Mouse (Mus musculus): Measurements from ENCODE around the gene Misp. TPM values are rescaled to one million over a fixed set of nuclear protein-coding genes. Genes with fewer than 3 reads are reported as not detected.

Misp gene
- polyA plus RNA-seq, 1 experiment from 2014 or later = 0.59 TPM

DNA sequence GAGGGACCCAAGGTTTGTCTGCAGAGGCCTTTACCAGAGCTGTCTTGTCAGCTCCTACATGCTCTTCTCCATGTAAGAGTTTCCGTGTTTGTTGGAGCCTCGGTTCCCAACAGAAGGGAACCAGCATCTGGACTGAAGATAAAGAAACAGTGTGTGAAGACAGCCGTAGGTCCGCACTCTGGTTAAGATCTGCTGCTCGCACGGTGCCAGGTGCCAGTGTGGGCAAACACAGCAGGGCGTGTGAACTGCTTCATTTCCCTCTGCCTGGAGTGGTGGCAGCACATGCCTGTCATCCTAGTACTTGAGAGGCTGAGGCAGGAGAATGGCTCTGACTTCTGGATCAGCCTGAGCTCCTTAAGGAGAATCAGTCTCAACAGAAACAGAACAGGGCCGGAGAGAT lies 51.1 kb downstream of the Misp start:
- H3K27me3 ChIP-seq (replicated peaks; ENCODE audit: control insufficient read depth, insufficient read depth, low read length) = no peaks in the 10 kb centered on the region
- H3K4me2 ChIP-seq (ENCODE audit: low read length) = peak overlapping the region; percentile 96
- no peak for ATAC-seq
- H3K4me3 ChIP-seq (ENCODE audit: low read length) = peak overlapping the region; percentile 65
- H3K36me3 ChIP-seq (ENCODE audit: control insufficient read depth, insufficient read depth, low read length) = peaks cover 3% of the 10 kb centered on the region; the same call in 1 of the 2 replicates
- H3K9me3 ChIP-seq (ENCODE audit: control insufficient read depth, low read length) = no peaks in the 10 kb centered on the region
- H3K27ac ChIP-seq (ENCODE audit: low read depth, low read length) = no peak overlapping the region
- 77% methylated on average over 8 of the region's 8 CpGs for WGBS
- H3K4me1 ChIP-seq (ENCODE audit: control insufficient read depth, insufficient read depth, low read depth, low read length) = peaks cover 29% of the 10 kb centered on the region
- no peak overlapping the region; the same call in 1 of the 2 replicates for H3K9ac ChIP-seq (ENCODE audit: low read depth, low read length)

DNA sequence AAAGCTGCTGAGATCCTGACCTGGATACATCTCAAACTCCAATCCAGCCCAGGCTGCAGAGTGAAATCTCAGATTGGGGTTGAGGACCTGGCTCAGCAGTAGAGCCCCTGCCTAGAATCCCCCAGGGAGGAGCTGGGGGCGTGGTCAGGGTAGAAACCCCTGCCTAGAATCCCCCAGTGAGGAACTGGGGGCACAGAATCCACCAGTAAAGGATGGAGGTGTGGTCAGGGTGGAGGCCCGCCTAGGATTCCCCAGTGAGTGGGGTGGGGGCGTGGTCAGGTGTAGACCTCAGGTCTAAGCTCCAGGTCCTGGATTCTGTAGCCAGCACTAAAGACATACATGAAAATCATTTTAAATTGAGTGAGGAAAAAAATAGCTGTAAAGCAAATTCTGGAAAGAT lies 52.1 kb downstream of the Misp start:
- peak overlapping the region; percentile 96 for H3K4me2 ChIP-seq (ENCODE audit: low read length)
- peaks cover 29% of the 10 kb centered on the region for H3K4me1 ChIP-seq (ENCODE audit: control insufficient read depth, insufficient read depth, low read depth, low read length)
- peak overlapping the region; percentile 65 for H3K4me3 ChIP-seq (ENCODE audit: low read length)
- H3K27ac ChIP-seq (ENCODE audit: low read depth, low read length) = peak overlapping the region; percentile 90
- 45% methylated on average over 3 of the region's 3 CpGs for WGBS
- H3K36me3 ChIP-seq (ENCODE audit: control insufficient read depth, insufficient read depth, low read length) = 0 out of 2 replicates have a peak, but pooled peaks cover 3% of the 10 kb centered on the region
- peak overlapping the region; percentile 74 for H3K9ac ChIP-seq (ENCODE audit: low read depth, low read length)
- H3K9me3 ChIP-seq (ENCODE audit: control insufficient read depth, low read length) = no peaks in the 10 kb centered on the region
- no peaks in the 10 kb centered on the region for H3K27me3 ChIP-seq (replicated peaks; ENCODE audit: control insufficient read depth, insufficient read depth, low read length)
- ATAC-seq = no peak

GRCm38 (mm10) chr10:79873313-79873712 lies 52.5 kb downstream of the Misp start:
- H3K4me3 ChIP-seq (ENCODE audit: low read length) = peak overlapping the region; percentile 65
- peak overlapping the region; percentile 90 for H3K27ac ChIP-seq (ENCODE audit: low read depth, low read length)
- no peak for ATAC-seq
- H3K4me2 ChIP-seq (ENCODE audit: low read length) = peak overlapping the region; percentile 96
- H3K36me3 ChIP-seq (ENCODE audit: control insufficient read depth, insufficient read depth, low read length) = 0 out of 2 replicates have a peak, but pooled peaks cover 3% of the 10 kb centered on the region
- H3K9me3 ChIP-seq (ENCODE audit: control insufficient read depth, low read length) = no peaks in the 10 kb centered on the region
- 5% methylated on average over 6 of the region's 6 CpGs for WGBS
- H3K27me3 ChIP-seq (replicated peaks; ENCODE audit: control insufficient read depth, insufficient read depth, low read length) = no peaks in the 10 kb centered on the region
- peaks cover 29% of the 10 kb centered on the region for H3K4me1 ChIP-seq (ENCODE audit: control insufficient read depth, insufficient read depth, low read depth, low read length)
- peak overlapping the region; percentile 74 for H3K9ac ChIP-seq (ENCODE audit: low read depth, low read length)

DNA sequence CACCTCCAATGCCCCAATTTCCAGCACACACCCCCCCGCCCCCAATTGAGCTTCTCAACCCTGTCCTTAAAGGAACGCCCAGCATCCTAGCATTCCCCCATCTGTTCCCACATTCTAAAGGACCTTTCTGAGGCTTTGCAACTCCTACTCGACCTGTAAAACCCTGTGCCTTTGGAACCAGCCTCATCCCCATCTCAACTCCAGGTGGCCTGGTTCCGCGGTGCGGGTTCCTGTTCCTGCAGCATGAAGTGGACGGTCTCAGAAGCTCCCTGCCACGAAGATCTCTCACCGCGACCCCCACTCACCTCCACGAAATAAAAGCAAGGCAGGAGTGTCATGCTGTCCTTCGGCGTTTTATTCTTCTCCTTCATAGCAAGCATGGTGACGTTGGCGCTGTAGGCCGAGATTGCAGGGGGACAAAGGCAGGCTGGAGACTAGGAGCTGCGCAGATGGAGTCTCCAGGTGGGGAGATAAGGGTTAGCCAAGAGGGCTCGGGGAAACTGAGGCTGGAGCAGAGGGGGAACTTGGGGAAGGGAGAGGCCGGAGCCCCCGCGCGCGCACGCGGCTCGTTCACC lies 53.0 kb downstream of the Misp start:
- Histone ChIP-seq H3K36me3 (ENCODE audit: control insufficient read depth, insufficient read depth, low read length) (0 out of 2 replicates have a peak, but pooled peaks cover 3% of the 10 kb centered on the region), H3K4me2 (ENCODE audit: low read length) (peak overlapping the region; percentile 96), H3K4me3 (ENCODE audit: low read length) (peak overlapping the region; percentile 65), H3K9me3 (ENCODE audit: control insufficient read depth, low read length) (no peaks in the 10 kb centered on the region), H3K27ac (ENCODE audit: low read depth, low read length) (peak overlapping the region; percentile 90), H3K4me1 (ENCODE audit: control insufficient read depth, insufficient read depth, low read depth, low read length) (peaks cover 29% of the 10 kb centered on the region), H3K9ac (ENCODE audit: low read depth, low read length) (peak overlapping the region; percentile 74), H3K27me3 (replicated peaks; ENCODE audit: control insufficient read depth, insufficient read depth, low read length) (no peaks in the 10 kb centered on the region)
- under 1% methylated on average over 18 of the region's 26 CpGs for WGBS
- ATAC-seq = peak; percentile 5; the same call in 1 of the 2 replicates

DNA sequence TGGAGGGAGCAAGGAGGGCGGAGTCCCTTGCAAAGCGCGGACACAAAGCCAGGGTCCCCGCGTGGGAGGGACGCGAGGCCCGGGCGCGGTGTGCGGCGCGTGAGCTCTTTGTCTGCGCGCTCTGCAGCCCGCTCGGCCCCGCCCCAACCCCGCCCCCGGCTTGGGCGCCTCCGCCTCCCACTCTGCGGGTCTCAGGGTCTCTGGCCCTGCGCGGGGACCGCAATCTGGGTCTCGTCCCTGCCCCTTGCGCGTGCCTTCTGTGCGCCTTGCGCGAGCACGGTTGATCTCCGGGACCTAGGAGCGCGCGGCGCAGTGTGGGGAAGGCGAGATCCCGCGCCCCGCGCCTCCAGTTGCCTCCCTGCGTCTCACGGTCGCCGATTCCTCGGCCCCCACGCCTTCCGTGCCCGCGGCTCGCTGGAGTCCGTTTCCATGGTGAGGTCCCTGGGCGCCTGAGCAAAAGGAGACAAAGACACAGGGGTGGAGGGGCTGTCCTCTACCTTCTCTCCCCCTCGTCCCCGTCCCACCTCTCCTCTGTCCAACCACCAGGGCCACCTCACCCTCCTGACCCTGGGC lies 53.6 kb downstream of the Misp start, which contains the start of the genes Prtn3 and Plppr3:
Prtn3 (plus strand) TSS at position 187 of the 573 bp plus-strand sequence.
Plppr3 (minus strand) TSS at position 345 of the 573 bp plus-strand sequence.
- Histone ChIP-seq H3K4me2 (ENCODE audit: low read length) (peak within 1 kb of the TSS; percentile 96), H3K4me1 (ENCODE audit: control insufficient read depth, insufficient read depth, low read depth, low read length) (peaks cover 25% of the 10 kb centered on the region), H3K9me3 (ENCODE audit: control insufficient read depth, low read length) (no peaks in the 10 kb centered on the region), H3K27ac (ENCODE audit: low read depth, low read length) (peak within 1 kb of the TSS; percentile 90), H3K36me3 (ENCODE audit: control insufficient read depth, insufficient read depth, low read length) (0 out of 2 replicates have a peak, but pooled peaks cover 3% of the 10 kb centered on the region), H3K27me3 (replicated peaks; ENCODE audit: control insufficient read depth, insufficient read depth, low read length) (no peaks in the 10 kb centered on the region), H3K4me3 (ENCODE audit: low read length) (peak within 1 kb of the TSS; percentile 65), H3K9ac (ENCODE audit: low read depth, low read length) (peak within 1 kb of the TSS; percentile 74)
- 0% methylated on average over 43 of the region's 57 CpGs for WGBS
- ATAC-seq = peak; percentile 93

DNA sequence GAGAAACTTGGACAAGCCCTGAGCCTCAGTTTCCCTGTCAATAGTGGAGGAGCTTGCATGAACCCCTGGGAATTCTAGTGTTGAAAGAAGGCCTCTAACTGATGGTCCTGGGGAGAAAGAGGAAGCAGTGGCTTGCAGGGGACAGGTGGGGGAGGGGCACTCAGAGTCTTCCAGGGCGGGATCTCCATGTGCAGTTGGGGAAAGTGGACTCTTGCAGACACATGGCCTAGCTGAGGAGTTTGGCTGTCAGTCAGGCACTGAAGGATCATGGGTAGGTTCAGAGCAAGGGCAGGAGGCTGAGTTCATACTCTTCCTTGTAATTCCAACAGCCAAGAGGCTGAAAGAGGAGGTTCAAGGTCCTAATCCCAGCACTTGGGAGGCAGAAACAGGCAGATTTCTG lies 56.4 kb downstream of the Misp start:
- H3K4me1 ChIP-seq (ENCODE audit: control insufficient read depth, insufficient read depth, low read depth, low read length) = peaks cover 16% of the 10 kb centered on the region
- WGBS = 46% methylated on average over 1 of the region's 1 CpGs
- no peak overlapping the region for H3K27ac ChIP-seq (ENCODE audit: low read depth, low read length)
- H3K9me3 ChIP-seq (ENCODE audit: control insufficient read depth, low read length) = no peaks in the 10 kb centered on the region
- ATAC-seq = no peak
- H3K27me3 ChIP-seq (replicated peaks; ENCODE audit: control insufficient read depth, insufficient read depth, low read length) = peaks cover 4% of the 10 kb centered on the region; the same call in 1 of the 2 replicates
- H3K4me3 ChIP-seq (ENCODE audit: low read length) = no peak overlapping the region
- H3K4me2 ChIP-seq (ENCODE audit: low read length) = no peak overlapping the region
- H3K9ac ChIP-seq (ENCODE audit: low read depth, low read length) = no peak overlapping the region
- no peaks in the 10 kb centered on the region for H3K36me3 ChIP-seq (ENCODE audit: control insufficient read depth, insufficient read depth, low read length)

- H3K9me3 ChIP-seq (ENCODE audit: control insufficient read depth, low read length) = no peaks in the 10 kb centered on the region
- no peaks in the 10 kb centered on the region for H3K36me3 ChIP-seq (ENCODE audit: control insufficient read depth, insufficient read depth, low read length)
- no peak overlapping the region for H3K9ac ChIP-seq (ENCODE audit: low read depth, low read length)
- ATAC-seq = no peak
- H3K4me1 ChIP-seq (ENCODE audit: control insufficient read depth, insufficient read depth, low read depth, low read length) = peaks cover 14% of the 10 kb centered on the region
- no peak overlapping the region for H3K27ac ChIP-seq (ENCODE audit: low read depth, low read length)
- H3K4me2 ChIP-seq (ENCODE audit: low read length) = no peak overlapping the region
- H3K4me3 ChIP-seq (ENCODE audit: low read length) = no peak overlapping the region
- H3K27me3 ChIP-seq (replicated peaks; ENCODE audit: control insufficient read depth, insufficient read depth, low read length) = peaks cover 4% of the 10 kb centered on the region; the same call in 1 of the 2 replicates
- WGBS = 41% methylated on average over 12 of the region's 12 CpGs
Measured at GRCm38 (mm10) chr10:79877757-79878156, 57.0 kb downstream of the Misp start.

- WGBS = 48% methylated on average over 3 of the region's 3 CpGs
- no peak for ATAC-seq
- H3K9me3 ChIP-seq (ENCODE audit: control insufficient read depth, low read length) = no peaks in the 10 kb centered on the region
- peaks cover 4% of the 10 kb centered on the region; the same call in 1 of the 2 replicates for H3K27me3 ChIP-seq (replicated peaks; ENCODE audit: control insufficient read depth, insufficient read depth, low read length)
- no peak overlapping the region for H3K27ac ChIP-seq (ENCODE audit: low read depth, low read length)
- no peak overlapping the region for H3K4me2 ChIP-seq (ENCODE audit: low read length)
- no peaks in the 10 kb centered on the region for H3K36me3 ChIP-seq (ENCODE audit: control insufficient read depth, insufficient read depth, low read length)
- H3K9ac ChIP-seq (ENCODE audit: low read depth, low read length) = no peak overlapping the region
- peaks cover 14% of the 10 kb centered on the region for H3K4me1 ChIP-seq (ENCODE audit: control insufficient read depth, insufficient read depth, low read depth, low read length)
- no peak overlapping the region for H3K4me3 ChIP-seq (ENCODE audit: low read length)
Measured at GRCm38 (mm10) chr10:79879527-79879926, 58.7 kb downstream of the Misp start.

Measured in hindbrain, embryonic 16.5 days (tissue).